Mouse (Mus musculus) natural killer cell, adult 2 months (primary cell): Measurements from ENCODE around the gene Prpf4.

ENCODE experiments used
- DNase-seq, 2 experiments: peaks; one replicate each; pipeline ENCODE4 v3.0.0; 2022; ENCODE audit warnings: low spot score in 2 of 2

Prpf4 gene

DNA sequence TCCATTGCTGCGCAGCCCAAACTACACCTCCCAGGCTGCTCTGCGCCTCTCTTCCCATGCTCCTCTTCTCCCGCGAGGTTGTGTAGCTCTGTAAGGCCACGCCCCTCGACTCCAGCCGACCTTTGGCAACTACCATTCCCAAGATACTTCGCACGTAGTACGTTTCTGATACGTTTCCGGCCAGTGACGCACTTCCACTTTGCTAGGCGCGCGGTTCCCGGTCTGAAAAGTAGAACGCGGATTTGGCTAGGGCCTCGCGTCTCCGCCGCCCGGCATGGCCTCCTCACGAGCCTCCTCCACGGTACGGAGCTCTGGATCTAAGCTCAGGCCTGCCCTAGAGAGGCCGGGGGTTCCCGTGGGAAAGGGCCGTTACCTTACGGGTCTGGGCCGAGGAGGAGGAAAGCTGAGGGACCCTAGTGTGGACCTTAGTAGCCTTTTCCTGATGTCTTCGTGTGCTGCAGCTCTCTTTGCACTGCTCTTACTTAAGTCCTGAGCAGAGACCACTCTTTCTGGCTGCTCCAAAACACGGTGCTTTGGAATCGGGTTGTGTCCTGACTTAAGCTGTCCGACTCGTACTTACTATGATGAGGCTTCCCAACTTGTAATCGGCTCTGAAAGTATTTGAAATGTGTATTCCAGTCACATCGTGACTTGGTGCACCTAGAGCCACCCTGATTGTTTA is at the start of gene Prpf4, which contains the start of gene Cdc26:
Prpf4 (plus strand) TSS at position 197 of the 682 bp plus-strand sequence.
Cdc26 (minus strand) TSS at position 42 of the 682 bp plus-strand sequence.
- peak; percentile 95 to 97 for DNase-seq

- no peak for DNase-seq
Measured at GRCm38 (mm10) chr4:62359256-62359775, 49.3 kb upstream of the Prpf4 start.

DNA sequence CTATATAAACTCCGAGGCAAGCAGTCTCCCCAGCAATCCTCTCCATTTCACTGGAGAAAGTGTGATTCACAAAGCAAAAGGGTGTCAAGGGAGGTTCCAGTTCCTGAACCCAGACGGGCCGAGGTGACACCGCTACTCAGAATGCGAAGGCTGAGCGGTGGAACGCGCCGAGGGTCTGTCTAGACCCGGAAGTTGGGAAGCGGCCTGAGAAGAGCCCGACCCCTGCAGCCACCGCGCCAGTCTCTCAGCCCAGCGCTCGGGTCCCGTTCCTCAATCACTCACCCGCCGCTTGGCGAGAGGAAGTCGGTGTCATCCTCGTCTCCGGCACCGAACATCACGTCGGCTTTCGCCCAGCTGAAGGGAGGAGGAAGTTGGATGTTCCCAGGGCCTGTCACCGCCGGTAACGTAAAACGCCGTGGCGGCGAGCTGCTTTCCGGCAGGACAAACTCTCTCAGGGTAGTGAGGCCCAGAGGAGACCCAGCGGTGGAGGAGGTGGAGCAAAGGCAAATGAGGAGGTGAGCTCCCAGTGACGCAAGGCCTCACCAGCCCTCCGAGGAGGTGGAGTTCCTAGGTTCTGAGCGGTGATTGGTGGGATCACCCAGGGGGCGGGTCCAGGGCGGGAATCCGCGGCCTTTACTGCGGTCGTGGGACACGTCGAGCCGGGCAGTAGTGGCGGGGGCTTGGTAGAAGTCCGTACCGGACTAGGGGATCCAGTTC is 48.4 kb upstream of the Prpf4 start, which contains the start of the genes Fkbp15 and Slc31a1:
Fkbp15 (minus strand) TSS at position 461 of the 717 bp plus-strand sequence.
Slc31a1 (plus strand) TSS at position 640 of the 717 bp plus-strand sequence.
- peak; percentile 95 for DNase-seq

GRCm38 (mm10) chr4:62360805-62361455 is 47.7 kb upstream of the Prpf4 start:
- peak in 1 of 2 experiments; percentile 4 for DNase-seq

DNA sequence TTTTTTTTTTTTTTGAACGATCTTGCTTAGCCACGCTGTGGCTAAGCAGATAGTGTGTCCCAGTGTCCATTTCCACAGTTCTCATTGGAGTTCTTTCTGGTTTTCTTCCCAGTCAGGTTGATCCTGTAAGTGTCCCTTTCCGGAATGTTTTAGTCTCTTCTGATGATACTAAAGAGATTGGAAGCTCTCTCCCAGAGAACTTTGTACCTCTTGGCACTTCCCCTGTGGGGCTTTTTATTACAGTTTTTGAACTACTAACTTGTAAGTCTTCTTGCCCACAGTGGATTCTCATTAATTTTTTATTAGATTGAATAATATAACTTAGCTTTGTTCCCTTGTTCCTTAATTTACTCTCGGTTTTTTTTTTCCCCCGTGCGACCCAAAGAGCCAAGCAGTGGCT is 47.0 kb upstream of the Prpf4 start:
- no peak for DNase-seq

- DNase-seq = no peak
Measured at GRCm38 (mm10) chr4:62361997-62362396, 46.6 kb upstream of the Prpf4 start.

GRCm38 (mm10) chr4:62362437-62362836 is 46.2 kb upstream of the Prpf4 start:
- peak in 1 of 2 experiments; percentile 5 for DNase-seq

GRCm38 (mm10) chr4:62364299-62364698 is 44.3 kb upstream of the Prpf4 start:
- no peak for DNase-seq

DNA sequence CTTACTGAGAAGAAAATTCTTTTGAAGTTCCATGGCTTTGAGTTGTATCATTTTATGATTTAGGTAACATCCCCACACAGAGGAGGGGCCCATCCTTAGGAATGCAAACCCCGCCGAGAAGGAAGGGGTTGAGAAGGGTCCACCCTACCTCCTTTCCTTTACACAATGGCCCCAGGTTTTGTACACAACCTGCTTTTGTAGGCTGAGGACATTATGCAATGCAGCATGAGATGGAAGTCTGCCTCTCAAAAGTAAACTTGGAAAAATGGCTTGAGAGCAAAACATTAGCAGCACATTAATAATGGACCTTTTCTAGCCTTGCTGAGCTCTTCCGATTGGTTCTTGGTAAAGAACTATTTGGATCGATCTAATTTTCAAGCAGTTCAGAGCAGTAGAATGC is 42.3 kb upstream of the Prpf4 start:
- DNase-seq = no peak

- DNase-seq = no peak
Measured at GRCm38 (mm10) chr4:62367586-62367985, 41.0 kb upstream of the Prpf4 start.

DNA sequence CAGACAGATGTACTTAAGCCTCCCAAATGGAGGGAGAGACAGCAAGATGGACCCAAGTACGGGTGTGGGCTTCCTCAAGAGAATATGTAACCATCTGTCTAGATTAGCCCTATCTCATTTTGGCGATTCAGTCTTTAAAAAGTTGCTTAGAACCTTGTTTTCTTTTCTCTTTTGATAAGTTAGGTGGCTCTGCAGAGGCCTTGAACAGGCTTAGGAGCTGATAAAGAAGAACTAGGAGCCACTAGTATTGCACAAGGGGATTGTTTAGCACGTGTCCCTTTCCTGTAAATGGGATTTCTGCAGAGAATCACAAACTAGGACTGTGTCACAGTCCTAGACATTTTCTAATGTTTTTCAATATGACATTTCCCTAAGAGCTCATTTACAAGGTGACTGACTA is 39.5 kb upstream of the Prpf4 start:
- DNase-seq = no peak

DNA sequence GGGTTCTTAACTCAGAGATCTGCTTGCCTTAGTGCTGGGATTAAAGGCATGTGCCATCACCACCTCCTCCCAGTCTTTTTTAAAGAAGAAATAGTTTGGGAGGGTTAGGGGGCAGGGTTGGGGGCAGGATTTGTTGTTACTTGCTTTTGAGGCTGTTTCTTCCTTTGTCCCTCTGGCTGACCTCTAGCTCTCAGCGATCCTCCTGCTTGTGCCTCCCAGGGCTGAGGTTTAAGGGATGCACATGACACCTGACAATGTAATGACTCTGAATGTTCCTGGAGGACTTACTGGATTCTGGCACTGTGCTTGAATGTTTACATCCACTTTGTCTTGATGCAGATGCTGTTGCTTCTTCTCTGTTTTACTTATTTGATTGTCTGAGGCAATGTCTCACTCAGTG is 36.2 kb upstream of the Prpf4 start:
- no peak for DNase-seq

DNA sequence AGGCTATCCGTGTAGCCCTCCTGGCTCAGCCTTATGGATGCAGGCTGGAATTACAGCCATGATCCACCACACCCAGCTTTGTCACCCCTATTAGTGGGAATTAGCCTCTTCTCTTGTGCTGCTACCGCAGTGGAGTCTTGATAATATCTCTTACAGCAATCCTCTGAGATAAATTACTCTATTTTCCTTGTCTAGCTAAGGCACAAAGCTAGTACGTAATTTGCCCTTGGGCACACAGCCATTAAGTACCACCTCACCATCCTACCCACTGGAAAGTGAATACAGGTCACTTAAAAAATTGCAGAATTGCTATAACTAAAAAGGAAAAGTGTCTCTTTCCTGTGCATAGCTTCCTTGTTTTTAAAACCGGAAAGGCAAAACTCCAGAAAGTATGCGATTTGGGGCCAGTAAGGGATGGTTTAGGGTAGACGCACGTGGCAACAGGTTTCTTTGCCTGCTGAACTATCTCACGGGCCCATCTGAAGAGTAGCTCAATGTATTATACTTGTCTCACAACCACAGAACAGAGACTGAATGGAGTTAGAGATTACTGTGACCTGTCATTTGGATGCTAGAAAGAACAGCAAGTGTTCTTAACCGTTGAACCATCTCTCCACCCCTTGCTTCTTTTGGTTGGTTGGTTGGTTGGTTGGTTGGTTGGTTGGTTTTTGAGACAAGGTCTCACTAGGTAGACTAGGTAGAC is 35.6 kb upstream of the Prpf4 start:
- DNase-seq = no peak

GRCm38 (mm10) chr4:62373668-62374067 is 34.9 kb upstream of the Prpf4 start:
- no peak for DNase-seq

DNA sequence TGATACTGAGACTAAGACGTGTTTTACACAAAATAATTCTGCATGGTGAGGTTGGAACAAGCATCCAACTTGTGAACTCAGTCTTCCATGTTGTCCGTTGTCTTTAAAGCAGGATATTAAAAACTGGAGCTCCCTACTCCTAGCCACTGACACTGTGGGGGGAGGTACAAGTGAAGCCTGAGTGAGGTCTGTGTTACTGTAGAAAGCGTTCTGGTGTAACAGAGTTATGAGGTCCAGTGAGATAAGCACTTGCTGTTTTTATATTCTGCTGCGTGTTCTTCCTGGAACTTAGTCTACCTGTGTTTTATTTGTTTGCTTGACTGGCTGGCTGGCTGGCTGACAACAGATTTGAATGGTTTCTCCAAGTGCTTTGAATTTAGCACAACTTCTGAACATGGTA is 34.3 kb upstream of the Prpf4 start:
- no peak for DNase-seq

- DNase-seq = no peak
Measured at GRCm38 (mm10) chr4:62376123-62376522, 32.5 kb upstream of the Prpf4 start.

DNA sequence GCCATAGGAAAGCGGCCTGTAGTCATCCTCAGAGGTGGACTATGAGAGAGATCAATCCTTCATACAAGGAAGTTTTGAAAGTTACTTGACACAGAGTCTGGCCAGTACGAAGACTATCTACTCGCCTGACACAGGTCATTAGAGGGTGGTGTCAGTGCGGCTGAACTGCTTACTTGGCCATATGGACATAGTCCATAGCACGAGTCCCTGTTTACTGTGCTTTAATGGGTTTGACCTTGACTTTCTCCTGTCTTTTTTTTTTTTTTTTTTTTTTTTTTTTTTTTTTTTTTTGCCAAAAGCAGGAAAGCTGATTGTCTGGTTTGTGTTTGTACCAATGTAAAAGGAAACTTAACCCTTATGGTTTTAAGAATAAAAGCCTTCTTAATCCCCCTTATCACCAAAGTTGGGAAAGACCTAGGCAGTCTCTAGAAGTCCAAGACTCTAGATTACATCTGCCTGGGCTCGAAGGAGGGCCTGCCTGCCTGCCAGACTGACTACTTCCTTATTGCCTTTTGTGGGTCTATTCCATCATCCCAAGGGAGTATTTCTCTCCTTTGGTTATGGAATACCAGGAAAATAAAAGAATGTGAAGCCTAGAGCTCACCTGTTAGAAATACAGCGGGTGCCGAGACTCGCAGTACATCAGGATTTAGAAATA is 28.7 kb upstream of the Prpf4 start:
- no peak for DNase-seq

DNA sequence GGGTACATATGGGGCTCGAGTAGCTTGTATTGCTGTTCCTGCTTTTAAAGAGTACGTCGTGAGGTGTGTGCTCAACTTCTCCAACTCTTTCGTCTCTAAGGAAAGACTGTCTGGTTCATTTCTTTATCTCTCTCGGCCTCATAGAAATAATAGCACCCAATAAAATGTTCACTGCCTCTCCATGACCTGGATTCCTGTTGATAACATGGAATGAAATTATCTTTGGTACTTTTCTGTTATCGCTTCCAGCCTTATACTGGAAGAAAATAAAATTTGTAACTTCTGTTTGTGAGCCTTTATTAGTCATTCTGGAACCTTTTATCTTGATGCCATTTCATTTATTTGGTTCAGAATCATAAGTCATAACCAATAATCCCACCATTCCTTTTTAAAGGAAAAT is 25.4 kb upstream of the Prpf4 start:
- no peak for DNase-seq

GRCm38 (mm10) chr4:62383752-62384151 is 24.8 kb upstream of the Prpf4 start:
- no peak for DNase-seq

- no peak for DNase-seq
Measured at GRCm38 (mm10) chr4:62384159-62384558, 24.4 kb upstream of the Prpf4 start.

- no peak for DNase-seq
Measured at GRCm38 (mm10) chr4:62385439-62385838, 23.2 kb upstream of the Prpf4 start.
